Mouse (Mus musculus): ENCODE results near the gene Ror2.

Ror2 gene

DNA sequence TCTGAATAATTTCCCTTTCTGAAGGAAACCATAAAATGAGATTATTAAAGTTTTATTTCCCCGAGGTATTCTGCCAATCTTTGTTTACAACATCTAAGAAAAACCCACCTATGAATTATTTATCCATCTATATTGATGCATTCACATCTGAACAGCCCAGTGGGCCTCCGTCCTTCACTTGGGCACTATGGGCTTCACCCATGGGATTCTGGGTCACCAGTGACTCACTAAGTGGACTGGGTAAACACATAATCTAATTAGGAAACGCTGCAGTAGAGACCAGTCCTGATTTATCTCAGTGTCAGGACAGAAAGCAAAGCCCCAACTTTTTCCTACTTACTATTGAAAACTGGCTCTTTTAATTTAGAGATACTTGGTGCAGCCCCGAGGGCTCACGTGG lies 210.9 kb downstream of the Ror2 start:
- DNase-seq (ENCODE audit: inconsistent age in 2 of 2, low spot score in 1 of 2): no peak

DNA sequence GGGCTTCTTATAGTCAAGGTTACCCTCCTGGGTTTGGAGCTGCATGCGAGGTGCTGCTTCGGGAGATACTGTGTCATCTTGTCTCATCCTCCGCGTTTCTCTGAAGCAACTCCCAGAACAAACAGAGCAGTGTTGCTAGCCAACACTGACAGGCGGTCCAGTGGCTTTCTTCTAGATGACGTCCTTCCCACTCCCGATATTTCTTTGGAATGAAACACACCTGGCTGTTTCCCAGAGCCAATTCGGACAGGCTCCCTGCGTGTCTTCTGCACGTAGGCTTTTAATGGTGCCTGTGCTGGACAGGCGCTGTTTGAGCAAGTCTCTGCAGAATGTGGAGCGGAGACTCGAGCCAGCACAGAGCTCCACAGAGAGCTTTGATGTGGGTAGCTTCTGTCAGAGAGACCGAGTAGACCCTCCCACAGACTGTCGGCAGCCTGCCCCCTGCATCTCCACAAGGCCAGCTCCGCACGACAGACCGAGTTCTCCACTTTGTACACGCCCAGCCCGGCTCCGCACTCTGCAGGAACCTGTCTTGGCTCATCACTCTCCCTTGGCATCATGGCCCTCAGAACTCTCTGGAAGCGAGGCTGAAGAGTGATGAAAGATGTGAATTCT lies 216.7 kb downstream of the Ror2 start:
- DNase-seq (ENCODE audit: inconsistent age in 2 of 2, low spot score in 1 of 2): peak in 1 of 2 experiments; percentile 29

DNA sequence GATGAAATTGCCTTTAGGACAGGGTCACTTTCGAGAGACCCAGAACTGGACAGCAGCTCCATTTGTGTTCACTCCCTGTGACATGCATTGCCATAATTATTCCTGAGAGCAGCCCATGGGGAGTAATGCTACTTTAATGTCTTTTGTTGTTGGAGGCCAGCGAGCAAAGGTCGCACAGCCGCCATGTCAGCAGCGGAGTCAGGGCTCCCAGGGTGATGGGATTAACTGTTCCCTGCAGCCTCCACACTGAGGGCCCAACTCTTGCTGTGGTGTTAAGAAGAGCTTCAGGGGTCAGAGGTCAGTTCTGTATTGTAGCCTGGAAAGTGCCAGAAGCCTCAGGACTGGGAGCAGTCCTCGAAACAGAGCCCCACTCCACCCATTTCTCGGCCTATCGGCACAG lies 217.5 kb downstream of the Ror2 start:
- no peak for DNase-seq (ENCODE audit: inconsistent age in 2 of 2, low spot score in 1 of 2)

DNA sequence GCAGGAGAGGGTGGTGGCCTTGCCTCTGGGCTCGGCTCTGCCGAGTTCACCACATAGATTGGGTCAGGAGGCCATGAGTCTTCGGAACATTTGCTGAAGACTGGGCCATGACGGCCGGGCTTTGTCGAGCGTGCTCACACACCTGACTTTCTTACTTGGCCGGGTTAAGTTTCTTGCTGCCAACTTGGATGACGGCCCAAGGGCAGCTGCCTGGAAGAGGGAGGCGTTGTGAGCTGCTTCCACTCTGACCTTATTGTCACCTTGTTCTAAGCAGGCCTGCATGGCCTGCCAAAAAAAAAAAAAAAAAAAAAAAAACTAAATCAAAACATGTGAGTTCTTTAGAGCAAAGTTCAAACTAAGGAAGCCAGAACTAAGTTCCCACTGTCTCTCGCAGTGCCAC lies 218.0 kb downstream of the Ror2 start:
- peak; percentile 77 to 91 for DNase-seq (ENCODE audit: inconsistent age in 2 of 2, low spot score in 1 of 2)

DNA sequence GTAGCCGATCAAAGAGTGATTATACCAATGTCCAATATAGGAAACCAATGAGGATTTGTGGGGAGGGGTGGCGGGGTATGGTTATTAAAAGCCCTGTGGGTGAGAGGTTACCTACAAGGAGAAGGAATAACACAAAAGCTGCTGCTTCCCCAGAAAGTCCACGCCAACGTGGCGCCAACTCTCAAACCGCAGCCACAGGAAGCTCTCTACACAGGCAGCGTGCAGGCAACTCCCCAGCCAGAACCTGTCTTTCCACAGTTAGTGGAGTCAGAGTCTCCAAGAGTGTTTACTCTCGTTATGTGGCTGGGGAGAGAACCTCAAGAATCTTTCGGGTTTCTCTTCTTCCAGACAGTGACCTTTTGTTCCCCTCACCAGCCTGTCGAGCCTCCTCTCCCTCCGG lies 220.8 kb downstream of the Ror2 start:
- no peak for DNase-seq (ENCODE audit: inconsistent age in 2 of 2, low spot score in 1 of 2)

DNA sequence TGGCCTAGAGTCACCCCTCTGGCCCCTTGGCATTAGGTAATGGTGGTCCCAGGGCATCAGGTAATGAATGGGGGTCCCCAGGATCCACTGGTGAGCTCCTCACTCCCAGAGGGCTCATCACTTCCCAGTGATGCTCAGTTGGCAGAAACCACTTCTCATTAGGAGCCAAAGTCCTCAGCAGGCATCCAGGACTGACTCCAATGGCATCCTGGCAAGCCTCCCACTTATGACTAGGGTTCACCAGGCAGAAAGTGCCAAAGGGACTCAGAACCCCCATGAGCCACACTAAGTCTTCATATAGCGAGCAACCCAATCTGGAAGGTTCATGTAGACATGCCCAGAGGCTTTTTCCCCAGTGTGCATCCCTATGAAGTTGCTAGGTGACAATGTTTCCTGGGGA lies 221.2 kb downstream of the Ror2 start:
- no peak for DNase-seq (ENCODE audit: inconsistent age in 2 of 2, low spot score in 1 of 2)

All from adrenal gland, adult (tissue).